Mouse (Mus musculus): ENCODE results near the gene Mycbp2. TPM values are rescaled to one million over a fixed set of nuclear protein-coding genes. Genes with fewer than 3 reads are reported as not detected.

The Mycbp2 gene
- polyA plus RNA-seq, 1 experiment, result 21.3 TPM

GRCm38 (mm10) chr14:103354396-103355352, 8.1 kb upstream of the Mycbp2 start:
- WGBS, result 38% methylated on average over 17 of the region's 18 CpGs
- DNase-seq, result no peak
- H3K4me1 ChIP-seq (ENCODE audit: control insufficient read depth, insufficient read depth, low read length), result peaks cover 3% of the 10 kb centered on the region
- no peak for TF ChIP-seq CTCF (IDR thresholded peaks at IDR 0.05; ENCODE audit: insufficient read depth, low read length)
- TF ChIP-seq POLR2A (IDR thresholded peaks at IDR 0.05; ENCODE audit: borderline replicate concordance, extremely low read depth, low read depth, low read length), result no peak
- H3K4me3 ChIP-seq (replicated peaks; ENCODE audit: extremely low read depth, low read depth, low read length), result no peak overlapping the region

GRCm38 (mm10) chr14:103345858-103346728, 521 bp downstream of the Mycbp2 start:
- no peak for TF ChIP-seq POLR2A (IDR thresholded peaks at IDR 0.05; ENCODE audit: borderline replicate concordance, extremely low read depth, low read depth, low read length)
- no peak for TF ChIP-seq CTCF (IDR thresholded peaks at IDR 0.05; ENCODE audit: insufficient read depth, low read length)
- Histone ChIP-seq H3K4me1 (ENCODE audit: control insufficient read depth, insufficient read depth, low read length) (peaks cover 3% of the 10 kb centered on the region), H3K4me3 (replicated peaks; ENCODE audit: extremely low read depth, low read depth, low read length) (peak overlapping the region; percentile 85)
- DNase-seq, result peak; percentile 31
- under 1% methylated on average over 77 of the region's 83 CpGs for WGBS

DNA sequence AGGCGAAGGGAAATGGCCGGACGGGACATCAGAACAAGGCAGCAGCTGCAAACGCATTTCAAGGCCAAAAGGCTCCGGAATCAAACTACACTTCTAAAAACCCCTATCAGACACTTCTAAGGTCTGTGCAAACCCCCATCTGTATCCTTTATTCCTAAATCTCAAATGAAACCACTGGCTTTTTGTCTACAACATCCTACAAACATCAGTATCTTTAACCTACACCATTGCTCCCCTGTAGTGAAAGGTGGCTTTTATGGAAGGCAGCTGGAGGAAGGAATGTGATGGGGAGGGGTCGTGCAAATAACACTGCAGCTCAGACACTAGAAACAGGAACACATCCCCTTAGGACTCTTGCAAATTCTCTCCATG, 1.1 kb downstream of the Mycbp2 start:
- TF ChIP-seq POLR2A (IDR thresholded peaks at IDR 0.05; ENCODE audit: borderline replicate concordance, extremely low read depth, low read depth, low read length) (no peak), CTCF (IDR thresholded peaks at IDR 0.05; ENCODE audit: insufficient read depth, low read length) (no peak)
- WGBS, result 5% methylated on average over 6 of the region's 6 CpGs
- Histone ChIP-seq H3K4me1 (ENCODE audit: control insufficient read depth, insufficient read depth, low read length) (peaks cover 3% of the 10 kb centered on the region), H3K4me3 (replicated peaks; ENCODE audit: extremely low read depth, low read depth, low read length) (peak overlapping the region; percentile 85)
- DNase-seq, result no peak

GRCm38 (mm10) chr14:103345011-103345410, 1.6 kb downstream of the Mycbp2 start:
- WGBS, result 12% methylated on average over 2 of the region's 2 CpGs
- Histone ChIP-seq H3K4me1 (ENCODE audit: control insufficient read depth, insufficient read depth, low read length) (peaks cover 1% of the 10 kb centered on the region), H3K4me3 (replicated peaks; ENCODE audit: extremely low read depth, low read depth, low read length) (peak overlapping the region; percentile 43)
- TF ChIP-seq POLR2A (IDR thresholded peaks at IDR 0.05; ENCODE audit: borderline replicate concordance, extremely low read depth, low read depth, low read length) (no peak), CTCF (IDR thresholded peaks at IDR 0.05; ENCODE audit: insufficient read depth, low read length) (no peak)
- no peak for DNase-seq

DNA sequence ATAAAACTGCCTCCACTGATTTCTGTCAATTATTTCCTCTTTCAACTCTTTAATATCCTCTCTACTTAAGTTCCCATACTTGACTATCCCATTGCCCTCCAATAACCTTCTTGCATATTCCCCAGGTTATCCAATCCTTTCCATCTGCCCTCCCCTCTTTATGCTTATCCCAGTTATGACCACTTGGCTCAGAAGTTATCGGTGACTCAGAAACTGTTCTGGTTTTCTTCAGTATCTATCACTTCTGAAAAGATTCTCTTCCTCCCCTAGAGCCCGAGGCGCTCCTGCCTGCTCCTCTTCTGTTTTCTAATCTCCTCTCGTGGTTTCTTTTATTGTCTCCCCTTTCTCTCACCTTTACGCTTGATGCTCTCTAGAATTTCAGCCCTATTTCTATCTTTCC, 2.8 kb downstream of the Mycbp2 start:
- no peak for DNase-seq
- TF ChIP-seq POLR2A (IDR thresholded peaks at IDR 0.05; ENCODE audit: borderline replicate concordance, extremely low read depth, low read depth, low read length), result no peak
- TF ChIP-seq CTCF (IDR thresholded peaks at IDR 0.05; ENCODE audit: insufficient read depth, low read length), result no peak
- WGBS, result 68% methylated on average over 5 of the region's 5 CpGs
- no peak overlapping the region for H3K4me3 ChIP-seq (replicated peaks; ENCODE audit: extremely low read depth, low read depth, low read length)
- no peaks in the 10 kb centered on the region; the same call in none of the 2 replicates for H3K4me1 ChIP-seq (ENCODE audit: control insufficient read depth, insufficient read depth, low read length)

DNA sequence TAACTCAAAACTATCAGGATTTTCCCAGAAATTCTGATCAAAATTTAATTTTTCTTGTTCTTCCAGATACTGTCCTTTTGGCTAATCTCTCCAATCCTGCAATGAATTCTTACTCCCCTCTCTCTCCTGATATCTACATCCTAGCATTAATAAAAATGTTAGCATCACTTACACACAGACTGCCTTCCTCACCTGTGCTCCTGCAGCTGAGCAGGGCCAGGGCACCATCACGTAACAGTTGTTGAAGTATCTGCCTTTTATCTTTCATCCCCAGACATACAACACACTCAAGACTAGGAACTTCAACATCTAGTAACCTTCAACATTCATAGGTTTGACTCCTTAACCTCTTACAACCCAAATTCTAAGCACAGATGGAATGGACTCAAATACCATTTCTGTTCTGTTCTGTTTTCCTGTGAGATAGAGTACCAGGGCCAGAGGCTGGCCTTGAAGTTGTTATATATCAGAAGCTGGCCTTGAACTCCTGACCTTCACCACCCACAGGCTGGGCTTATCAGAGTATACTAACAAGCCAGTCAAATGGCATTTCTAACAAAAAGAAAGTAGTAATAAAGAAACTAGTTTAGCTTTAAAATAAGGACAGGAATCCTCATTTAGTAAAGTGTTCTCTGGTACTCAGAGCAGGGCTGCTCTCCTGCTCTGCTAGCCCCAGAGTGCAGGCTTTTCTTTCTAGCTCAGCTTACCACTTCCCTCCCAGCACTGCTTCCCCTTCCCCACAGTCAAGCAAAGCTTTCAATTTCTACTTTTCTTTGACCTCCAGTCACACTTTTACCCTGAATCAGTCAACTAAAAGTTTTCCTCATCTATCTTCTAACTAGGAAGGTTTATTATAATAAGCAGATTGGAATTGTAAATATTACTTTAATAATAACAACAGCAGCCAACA, 5.0 kb downstream of the Mycbp2 start:
- TF ChIP-seq CTCF (IDR thresholded peaks at IDR 0.05; ENCODE audit: insufficient read depth, low read length) (no peak), POLR2A (IDR thresholded peaks at IDR 0.05; ENCODE audit: borderline replicate concordance, extremely low read depth, low read depth, low read length) (no peak)
- WGBS, result 82% methylated on average over 1 of the region's 1 CpGs
- H3K4me1 ChIP-seq (ENCODE audit: control insufficient read depth, insufficient read depth, low read length), result no peaks in the 10 kb centered on the region; the same call in none of the 2 replicates
- DNase-seq, result no peak
- H3K4me3 ChIP-seq (replicated peaks; ENCODE audit: extremely low read depth, low read depth, low read length), result no peak overlapping the region

DNA sequence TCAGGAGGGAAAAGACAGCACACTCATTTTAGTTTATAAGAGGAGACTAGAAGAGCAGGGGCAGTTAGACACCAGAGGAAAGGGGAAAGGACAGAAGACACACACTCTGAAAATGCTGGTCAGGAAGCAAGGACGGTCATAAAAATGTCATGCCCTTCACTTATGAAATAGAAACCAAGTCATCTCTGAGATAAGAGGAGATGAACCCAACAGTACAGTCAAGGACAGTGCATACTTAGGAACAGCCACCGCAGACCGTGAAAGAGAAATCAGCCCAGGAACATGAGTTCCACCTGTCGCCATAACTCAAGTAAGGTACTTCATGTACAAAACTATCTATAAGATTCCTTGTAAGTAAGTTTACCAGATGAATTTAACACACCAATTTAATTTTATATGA, 33.7 kb downstream of the Mycbp2 start:
- no peak overlapping the region for H3K4me3 ChIP-seq (replicated peaks; ENCODE audit: extremely low read depth, low read depth, low read length)
- H3K4me1 ChIP-seq (ENCODE audit: control insufficient read depth, insufficient read depth, low read length), result no peaks in the 10 kb centered on the region
- no peak for DNase-seq
- TF ChIP-seq POLR2A (IDR thresholded peaks at IDR 0.05; ENCODE audit: borderline replicate concordance, extremely low read depth, low read depth, low read length) (no peak), CTCF (IDR thresholded peaks at IDR 0.05; ENCODE audit: insufficient read depth, low read length) (no peak)
- 96% methylated on average over 4 of the region's 4 CpGs for WGBS

- Histone ChIP-seq H3K4me1 (ENCODE audit: control insufficient read depth, insufficient read depth, low read length) (no peaks in the 10 kb centered on the region), H3K4me3 (replicated peaks; ENCODE audit: extremely low read depth, low read depth, low read length) (no peak overlapping the region)
- 89% methylated on average over 2 of the region's 2 CpGs for WGBS
- TF ChIP-seq POLR2A (IDR thresholded peaks at IDR 0.05; ENCODE audit: borderline replicate concordance, extremely low read depth, low read depth, low read length), result no peak
- TF ChIP-seq CTCF (IDR thresholded peaks at IDR 0.05; ENCODE audit: insufficient read depth, low read length), result no peak
- no peak for DNase-seq
Observed at GRCm38 (mm10) chr14:103296227-103296626, 50.4 kb downstream of the Mycbp2 start.
